Mouse (Mus musculus): Measurements from ENCODE around the gene Irx6.

Irx6 gene

GRCm38 (mm10) chr8:92674244-92675128 lies at the start of gene Irx6:
Gene Irx6, plus strand, starts transcription at chr8:92674288.
- peak in 1 of 2 experiments; percentile 7 for DNase-seq

- DNase-seq, result no peak
Measured at GRCm38 (mm10) chr8:92628711-92629650, 45.1 kb upstream of the Irx6 start.

- no peak for DNase-seq
Measured at GRCm38 (mm10) chr8:92633199-92633598, 40.9 kb upstream of the Irx6 start.

- DNase-seq, result no peak
Measured at GRCm38 (mm10) chr8:92640820-92641219, 33.3 kb upstream of the Irx6 start.

GRCm38 (mm10) chr8:92646637-92647036 lies 27.5 kb upstream of the Irx6 start:
- DNase-seq, result peak in 1 of 2 experiments; percentile 16

- DNase-seq, result no peak
Measured at GRCm38 (mm10) chr8:92664207-92664606, 9.9 kb upstream of the Irx6 start.

- DNase-seq, result no peak
Measured at GRCm38 (mm10) chr8:92670236-92670635, 3.9 kb upstream of the Irx6 start.

GRCm38 (mm10) chr8:92670656-92671195 lies 3.4 kb upstream of the Irx6 start:
- DNase-seq, result no peak

- no peak for DNase-seq
Measured at GRCm38 (mm10) chr8:92671892-92672291, 2.2 kb upstream of the Irx6 start.

GRCm38 (mm10) chr8:92673101-92673500 lies 987 bp upstream of the Irx6 start:
- DNase-seq, result peak in 1 of 2 experiments; percentile 8

GRCm38 (mm10) chr8:92673555-92674243 lies 389 bp upstream of the Irx6 start:
- peak; percentile 23 to 59 for DNase-seq

GRCm38 (mm10) chr8:92678407-92678806 lies 4.3 kb downstream of the Irx6 start:
- DNase-seq, result no peak

GRCm38 (mm10) chr8:92697361-92697760 lies 23.3 kb downstream of the Irx6 start:
- DNase-seq, result no peak

GRCm38 (mm10) chr8:92698411-92698810 lies 24.3 kb downstream of the Irx6 start:
- DNase-seq, result peak in 1 of 2 experiments; percentile 39

- no peak for DNase-seq
Measured at GRCm38 (mm10) chr8:92699922-92700540, 25.9 kb downstream of the Irx6 start.

- peak; percentile 31 to 63 for DNase-seq
Measured at GRCm38 (mm10) chr8:92703375-92703774, 29.3 kb downstream of the Irx6 start.

GRCm38 (mm10) chr8:92706311-92706710 lies 32.2 kb downstream of the Irx6 start:
- DNase-seq, result no peak

GRCm38 (mm10) chr8:92713286-92713685 lies 39.2 kb downstream of the Irx6 start:
- no peak for DNase-seq

GRCm38 (mm10) chr8:92717418-92717817 lies 43.3 kb downstream of the Irx6 start:
- DNase-seq, result no peak

GRCm38 (mm10) chr8:92718057-92718456 lies 44.0 kb downstream of the Irx6 start:
- no peak for DNase-seq

GRCm38 (mm10) chr8:92721266-92721935 lies 47.3 kb downstream of the Irx6 start:
- peak; percentile 40 to 57 for DNase-seq

Measured in cerebellum, postnatal 25 days (tissue).